Mouse (Mus musculus): Measurements from ENCODE around the gene Arfgef2. TPM values are rescaled to one million over a fixed set of nuclear protein-coding genes. Genes with fewer than 3 reads are reported as not detected.

The Arfgef2 gene
- polyA plus RNA-seq (2012; ENCODE audit: insufficient read depth, insufficient read length, missing spikeins), result 19.6 and 23.0 TPM in 2 replicates

DNA sequence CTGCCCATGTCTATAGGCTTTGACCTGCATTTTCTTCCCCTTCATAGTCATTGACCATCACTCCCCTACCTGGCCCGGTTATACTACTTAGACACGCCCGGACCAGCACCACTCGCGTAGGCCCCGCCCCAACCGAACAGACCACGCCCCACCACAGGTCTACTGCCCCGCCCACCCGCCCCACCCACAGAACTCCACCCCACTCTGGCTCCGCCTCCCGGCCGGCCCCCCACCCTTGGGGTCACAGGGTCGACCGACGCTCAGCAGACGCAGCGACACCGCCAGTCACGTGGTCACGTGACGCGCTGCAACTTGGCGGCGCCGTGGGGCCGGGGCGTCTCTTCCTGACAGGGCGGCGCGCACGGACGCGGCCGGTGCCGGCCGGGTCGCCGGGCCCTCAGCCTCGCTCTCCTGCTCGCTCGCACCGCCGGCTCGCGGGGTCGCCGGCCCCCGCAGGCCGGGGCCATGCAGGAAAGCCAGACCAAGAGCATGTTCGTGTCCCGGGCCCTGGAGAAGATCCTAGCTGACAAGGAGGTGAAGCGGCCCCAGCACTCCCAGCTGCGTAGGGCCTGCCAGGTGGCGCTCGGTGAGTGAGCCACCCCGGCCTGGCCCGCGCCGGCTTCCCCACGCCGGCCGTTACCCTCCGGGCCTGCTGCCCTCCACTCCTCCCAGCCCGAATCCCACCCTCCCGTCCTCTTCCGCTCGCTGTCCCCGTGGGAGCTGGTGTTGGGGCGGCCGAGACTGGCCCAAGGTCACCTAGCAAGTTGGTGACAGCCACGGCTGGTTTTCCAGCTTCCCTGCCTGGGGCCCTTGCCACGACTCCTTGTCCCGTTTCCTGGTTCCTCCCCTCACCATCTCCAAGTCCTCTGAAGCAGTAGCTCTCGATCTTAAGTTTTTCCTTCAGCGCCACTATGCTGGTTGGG is at the start of gene Arfgef2:
Arfgef2 (plus strand) TSS at position 339 of the 923 bp plus-strand sequence.
- H3K27ac ChIP-seq (replicated peaks; ENCODE audit: low read depth, low read length), result peak within 1 kb of the TSS; percentile 78
- peaks cover 5% of the 10 kb centered on the region; the same call in 1 of the 2 replicates for H3K4me1 ChIP-seq (ENCODE audit: control insufficient read depth, insufficient read depth, insufficient read length, low read length)
- H3K4me3 ChIP-seq (ENCODE audit: insufficient read depth, low read depth, low read length), result peak within 1 kb of the TSS; percentile 85

- Histone ChIP-seq H3K27ac (replicated peaks; ENCODE audit: low read depth, low read length) (no peak overlapping the region), H3K4me3 (ENCODE audit: insufficient read depth, low read depth, low read length) (no peak overlapping the region), H3K4me1 (ENCODE audit: control insufficient read depth, insufficient read depth, insufficient read length, low read length) (no peaks in the 10 kb centered on the region)
Measured at GRCm38 (mm10) chr2:166757969-166758368, 47.4 kb upstream of the Arfgef2 start.

DNA sequence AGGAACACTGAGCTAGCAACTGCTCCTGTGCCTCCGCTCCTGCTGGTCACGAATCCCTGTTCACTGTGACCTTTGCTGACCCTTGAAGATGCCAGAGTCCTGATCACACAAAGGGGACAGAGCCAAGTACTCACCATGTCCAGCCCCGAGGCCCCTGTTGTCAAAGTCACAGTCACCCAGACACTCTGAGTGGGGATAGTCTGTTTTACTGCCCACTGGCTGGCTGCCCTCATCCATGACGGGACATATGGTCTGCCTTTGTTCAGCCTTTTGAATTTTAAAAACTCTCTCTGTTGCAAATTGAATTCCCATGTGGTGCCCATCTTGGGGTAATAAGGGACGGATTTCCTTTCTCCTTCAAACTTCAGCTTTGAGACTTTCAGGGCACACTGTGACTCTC is 41.3 kb upstream of the Arfgef2 start:
- Histone ChIP-seq H3K4me3 (ENCODE audit: insufficient read depth, low read depth, low read length) (no peak overlapping the region), H3K27ac (replicated peaks; ENCODE audit: low read depth, low read length) (no peak overlapping the region), H3K4me1 (ENCODE audit: control insufficient read depth, insufficient read depth, insufficient read length, low read length) (no peaks in the 10 kb centered on the region)

DNA sequence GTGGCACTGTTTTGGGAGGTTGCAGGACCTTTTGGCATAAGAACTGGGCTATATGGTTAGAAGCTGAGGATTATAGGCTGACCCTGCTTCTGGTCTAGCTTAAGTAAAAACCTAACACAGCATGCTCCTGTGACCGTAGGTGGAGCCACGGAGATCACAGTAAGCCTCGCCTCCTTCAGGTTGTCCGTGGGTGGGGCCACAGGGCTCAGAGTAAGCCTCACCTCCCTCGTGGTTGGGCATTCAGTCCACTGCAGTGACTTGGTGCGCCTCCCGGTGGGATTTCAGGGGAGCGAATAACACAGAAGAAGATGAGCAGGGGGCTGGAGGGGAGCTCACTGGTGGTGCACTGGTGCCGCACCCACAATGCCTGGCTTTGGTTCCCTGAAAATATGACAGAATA is 37.8 kb upstream of the Arfgef2 start:
- no peak overlapping the region for H3K4me3 ChIP-seq (ENCODE audit: insufficient read depth, low read depth, low read length)
- no peaks in the 10 kb centered on the region for H3K4me1 ChIP-seq (ENCODE audit: control insufficient read depth, insufficient read depth, insufficient read length, low read length)
- no peak overlapping the region for H3K27ac ChIP-seq (replicated peaks; ENCODE audit: low read depth, low read length)

- Histone ChIP-seq H3K4me3 (ENCODE audit: insufficient read depth, low read depth, low read length) (no peak overlapping the region), H3K4me1 (ENCODE audit: control insufficient read depth, insufficient read depth, insufficient read length, low read length) (no peaks in the 10 kb centered on the region), H3K27ac (replicated peaks; ENCODE audit: low read depth, low read length) (0 out of 2 replicates have a peak overlapping the region, but pooled peaks have one; percentile 15)
Measured at GRCm38 (mm10) chr2:166771396-166771795, 34.0 kb upstream of the Arfgef2 start.

- H3K4me3 ChIP-seq (ENCODE audit: insufficient read depth, low read depth, low read length), result no peak overlapping the region
- H3K27ac ChIP-seq (replicated peaks; ENCODE audit: low read depth, low read length), result no peak overlapping the region
- no peaks in the 10 kb centered on the region for H3K4me1 ChIP-seq (ENCODE audit: control insufficient read depth, insufficient read depth, insufficient read length, low read length)
Measured at GRCm38 (mm10) chr2:166773587-166773986, 31.8 kb upstream of the Arfgef2 start.

DNA sequence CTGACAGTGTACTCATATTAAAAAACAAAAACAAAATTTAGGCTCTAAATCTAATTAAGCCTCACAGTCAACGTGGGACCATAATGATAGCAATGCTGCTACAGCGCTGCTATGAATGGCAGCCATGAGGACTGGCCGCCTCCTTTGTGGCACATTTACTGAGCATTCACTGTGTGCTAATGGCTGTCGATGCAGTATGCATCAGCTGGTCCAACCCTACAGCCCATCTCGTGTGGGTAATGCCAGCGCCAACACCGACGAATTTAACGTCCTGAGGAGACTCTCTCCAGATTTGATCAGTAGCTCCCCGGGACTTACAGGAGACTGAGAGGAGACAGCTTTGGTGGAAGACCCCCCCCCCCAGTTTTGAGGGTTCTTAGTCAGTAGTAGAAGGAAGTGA is 31.1 kb upstream of the Arfgef2 start:
- H3K27ac ChIP-seq (replicated peaks; ENCODE audit: low read depth, low read length), result no peak overlapping the region
- H3K4me3 ChIP-seq (ENCODE audit: insufficient read depth, low read depth, low read length), result no peak overlapping the region

GRCm38 (mm10) chr2:166775357-166775893 is 30.0 kb upstream of the Arfgef2 start:
- Histone ChIP-seq H3K27ac (replicated peaks; ENCODE audit: low read depth, low read length) (no peak overlapping the region), H3K4me3 (ENCODE audit: insufficient read depth, low read depth, low read length) (no peak overlapping the region), H3K4me1 (ENCODE audit: control insufficient read depth, insufficient read depth, insufficient read length, low read length) (no peaks in the 10 kb centered on the region)

More for the DNA sequence above, 31.1 kb upstream of the Arfgef2 start:
- H3K4me1 ChIP-seq (ENCODE audit: control insufficient read depth, insufficient read depth, insufficient read length, low read length), result no peaks in the 10 kb centered on the region

GRCm38 (mm10) chr2:166776272-166776671 is 29.1 kb upstream of the Arfgef2 start:
- Histone ChIP-seq H3K27ac (replicated peaks; ENCODE audit: low read depth, low read length) (no peak overlapping the region), H3K4me3 (ENCODE audit: insufficient read depth, low read depth, low read length) (no peak overlapping the region), H3K4me1 (ENCODE audit: control insufficient read depth, insufficient read depth, insufficient read length, low read length) (no peaks in the 10 kb centered on the region)

DNA sequence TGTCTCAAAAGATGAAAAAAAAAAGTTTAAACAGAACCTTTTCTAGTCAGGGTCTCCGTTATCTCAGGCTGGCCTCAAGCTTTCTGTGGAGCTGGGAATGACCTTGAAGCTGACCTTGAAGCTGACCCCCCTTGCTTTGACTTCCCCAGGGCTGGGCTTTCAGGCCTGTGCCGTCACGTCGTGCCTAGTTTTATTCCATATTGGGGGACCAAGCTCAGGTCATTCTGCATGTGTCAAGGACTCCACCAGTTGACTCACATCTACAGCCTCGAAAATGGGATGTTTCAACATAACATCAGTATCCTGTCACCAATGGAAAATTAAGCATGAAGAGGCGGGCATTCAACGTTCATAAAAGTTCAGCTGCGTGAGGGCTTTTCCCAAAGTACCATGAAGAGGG is 25.4 kb upstream of the Arfgef2 start:
- H3K4me3 ChIP-seq (ENCODE audit: insufficient read depth, low read depth, low read length), result no peak overlapping the region
- H3K27ac ChIP-seq (replicated peaks; ENCODE audit: low read depth, low read length), result no peak overlapping the region
- no peaks in the 10 kb centered on the region for H3K4me1 ChIP-seq (ENCODE audit: control insufficient read depth, insufficient read depth, insufficient read length, low read length)

DNA sequence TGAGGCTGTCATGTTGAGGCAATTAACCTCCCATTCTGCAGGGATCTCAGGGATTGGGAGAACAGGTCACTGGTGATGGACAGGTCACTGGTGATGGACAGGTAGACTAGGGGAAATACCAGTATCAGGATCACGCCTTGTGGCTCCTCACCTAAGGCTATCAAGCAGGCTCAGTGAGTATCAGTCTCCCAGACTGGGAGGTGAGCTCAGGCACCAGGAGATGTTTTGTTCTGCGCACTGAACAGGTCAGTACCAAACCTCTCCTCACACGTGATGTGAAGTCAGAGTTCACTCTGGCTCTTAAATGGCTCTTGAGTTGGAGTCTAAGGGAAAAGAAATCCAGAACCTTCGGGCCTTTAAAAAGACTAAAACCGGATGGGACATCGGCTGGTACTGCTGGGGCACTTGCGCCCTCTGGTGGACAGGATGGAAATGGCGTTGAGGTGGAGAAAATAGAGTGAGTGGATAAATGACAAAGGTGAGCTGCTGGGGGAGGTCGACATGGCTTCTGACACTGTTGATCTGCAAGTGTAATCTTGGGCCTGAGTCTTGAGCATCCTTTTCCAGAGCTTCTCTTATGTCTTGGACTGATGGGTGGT is 24.3 kb upstream of the Arfgef2 start:
- Histone ChIP-seq H3K27ac (replicated peaks; ENCODE audit: low read depth, low read length) (no peak overlapping the region), H3K4me3 (ENCODE audit: insufficient read depth, low read depth, low read length) (no peak overlapping the region), H3K4me1 (ENCODE audit: control insufficient read depth, insufficient read depth, insufficient read length, low read length) (no peaks in the 10 kb centered on the region)

- no peak overlapping the region for H3K4me3 ChIP-seq (ENCODE audit: insufficient read depth, low read depth, low read length)
- no peak overlapping the region for H3K27ac ChIP-seq (replicated peaks; ENCODE audit: low read depth, low read length)
- H3K4me1 ChIP-seq (ENCODE audit: control insufficient read depth, insufficient read depth, insufficient read length, low read length), result peaks cover 2% of the 10 kb centered on the region; the same call in 1 of the 2 replicates
Measured at GRCm38 (mm10) chr2:166784376-166784775, 21.0 kb upstream of the Arfgef2 start.

- peaks cover 2% of the 10 kb centered on the region; the same call in 1 of the 2 replicates for H3K4me1 ChIP-seq (ENCODE audit: control insufficient read depth, insufficient read depth, insufficient read length, low read length)
- no peak overlapping the region for H3K27ac ChIP-seq (replicated peaks; ENCODE audit: low read depth, low read length)
Measured at GRCm38 (mm10) chr2:166786353-166787004, 18.9 kb upstream of the Arfgef2 start.

GRCm38 (mm10) chr2:166791738-166792137 is 13.7 kb upstream of the Arfgef2 start:
- H3K4me1 ChIP-seq (ENCODE audit: control insufficient read depth, insufficient read depth, insufficient read length, low read length), result peaks cover 5% of the 10 kb centered on the region; the same call in 1 of the 2 replicates
- H3K27ac ChIP-seq (replicated peaks; ENCODE audit: low read depth, low read length), result no peak overlapping the region
- no peak overlapping the region for H3K4me3 ChIP-seq (ENCODE audit: insufficient read depth, low read depth, low read length)

More at GRCm38 (mm10) chr2:166786353-166787004, 18.9 kb upstream of the Arfgef2 start:
- H3K4me3 ChIP-seq (ENCODE audit: insufficient read depth, low read depth, low read length), result peak overlapping the region; percentile 70

DNA sequence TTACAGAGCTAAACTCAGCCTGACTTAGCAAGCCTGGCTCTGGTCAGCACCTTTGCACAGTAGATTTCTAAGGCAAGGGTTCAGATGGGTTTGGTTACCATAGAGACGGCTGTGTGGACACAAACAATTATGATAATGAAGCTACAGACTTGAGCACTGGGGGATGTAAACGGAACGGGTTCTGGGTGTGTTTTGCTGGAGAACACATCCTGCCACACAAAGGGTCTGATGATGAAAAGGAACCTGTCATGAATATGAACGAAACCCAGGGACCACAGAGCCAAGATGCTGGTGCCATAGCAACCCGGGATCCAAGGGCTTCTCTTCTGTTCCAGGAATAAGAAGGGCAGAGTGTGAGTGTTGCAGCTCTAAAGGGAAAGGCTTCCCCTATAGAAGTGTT is 13.0 kb upstream of the Arfgef2 start, which contains the start of gene Trp53rkb:
Trp53rkb (plus strand) TSS at position 177 of the 400 bp plus-strand sequence.
- Histone ChIP-seq H3K4me1 (ENCODE audit: control insufficient read depth, insufficient read depth, insufficient read length, low read length) (peaks cover 3% of the 10 kb centered on the region; the same call in 1 of the 2 replicates), H3K4me3 (ENCODE audit: insufficient read depth, low read depth, low read length) (peak within 1 kb of the TSS; percentile 62), H3K27ac (replicated peaks; ENCODE audit: low read depth, low read length) (peak within 1 kb of the TSS; percentile 94)

Data from brown adipose tissue, adult 24 weeks (tissue).